Mouse (Mus musculus): ENCODE data around the gene H2-Q6.
"Not testable (repeated sequence)": the region's sequence is repeated elsewhere in the genome, so short reads cannot be mapped to it uniquely, and the experiment has no call there.

Gene H2-Q6

GRCm38 (mm10) chr17:35434836-35435235, 10.2 kb downstream of the H2-Q6 start:
- peak in 1 of 2 experiments; percentile 40 for DNase-seq (ENCODE audit: low spot score in 2 of 2)

- DNase-seq (ENCODE audit: low spot score in 2 of 2), result not testable (repeated sequence)
These were observed 10.9 kb downstream of the H2-Q6 start for GRCm38 (mm10) chr17:35435577-35435976.

GRCm38 (mm10) chr17:35437386-35437936, 12.8 kb downstream of the H2-Q6 start:
- not testable (repeated sequence) for DNase-seq (ENCODE audit: low spot score in 2 of 2)

- DNase-seq (ENCODE audit: low spot score in 2 of 2), result not testable (repeated sequence)
These were observed 13.7 kb downstream of the H2-Q6 start for GRCm38 (mm10) chr17:35438395-35438794.

GRCm38 (mm10) chr17:35438885-35439284, 14.2 kb downstream of the H2-Q6 start, which contains the start of gene H2-Q7:
Gene H2-Q7, plus strand, starts transcription at chr17:35439155.
- DNase-seq (ENCODE audit: low spot score in 2 of 2), result not testable (repeated sequence)

DNA sequence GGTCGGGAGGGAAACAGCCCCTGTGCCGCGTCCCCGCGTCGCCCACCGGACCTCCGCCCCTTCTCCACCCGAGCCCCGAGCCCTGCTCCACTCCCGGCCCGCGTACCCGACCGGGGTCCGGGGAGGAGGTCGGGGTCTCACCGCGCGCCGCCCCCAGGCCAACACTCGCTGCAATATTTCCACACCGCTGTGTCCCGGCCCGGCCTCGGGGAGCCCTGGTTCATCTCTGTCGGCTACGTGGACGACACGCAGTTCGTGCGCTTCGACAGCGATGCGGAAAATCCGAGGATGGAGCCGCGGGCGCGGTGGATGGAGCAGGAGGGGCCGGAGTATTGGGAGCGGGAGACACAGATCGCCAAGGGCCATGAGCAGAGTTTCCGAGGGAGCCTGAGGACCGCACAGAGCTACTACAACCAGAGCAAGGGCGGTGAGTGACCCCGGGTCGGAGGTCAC, 14.7 kb downstream of the H2-Q6 start:
- DNase-seq (ENCODE audit: low spot score in 2 of 2), result not testable (repeated sequence)

- not testable (repeated sequence) for DNase-seq (ENCODE audit: low spot score in 2 of 2)
These were observed 15.4 kb downstream of the H2-Q6 start for GRCm38 (mm10) chr17:35439925-35440645.

DNA sequence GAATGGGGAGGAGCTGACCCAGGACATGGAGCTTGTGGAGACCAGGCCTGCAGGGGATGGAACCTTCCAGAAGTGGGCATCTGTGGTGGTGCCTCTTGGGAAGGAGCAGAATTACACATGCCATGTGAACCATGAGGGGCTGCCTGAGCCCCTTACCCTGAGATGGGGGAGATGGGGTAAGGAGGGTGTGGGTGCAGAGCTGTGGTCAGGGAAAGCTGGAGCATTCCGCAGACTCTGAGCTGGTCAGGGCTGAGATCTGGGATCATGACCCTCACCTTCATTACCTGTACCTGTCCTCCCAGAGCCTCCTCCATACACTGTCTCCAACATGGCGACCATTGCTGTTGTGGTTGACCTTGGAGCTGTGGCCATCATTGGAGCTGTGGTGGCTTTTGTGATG, 17.7 kb downstream of the H2-Q6 start:
- DNase-seq (ENCODE audit: low spot score in 2 of 2), result not testable (repeated sequence)

DNA sequence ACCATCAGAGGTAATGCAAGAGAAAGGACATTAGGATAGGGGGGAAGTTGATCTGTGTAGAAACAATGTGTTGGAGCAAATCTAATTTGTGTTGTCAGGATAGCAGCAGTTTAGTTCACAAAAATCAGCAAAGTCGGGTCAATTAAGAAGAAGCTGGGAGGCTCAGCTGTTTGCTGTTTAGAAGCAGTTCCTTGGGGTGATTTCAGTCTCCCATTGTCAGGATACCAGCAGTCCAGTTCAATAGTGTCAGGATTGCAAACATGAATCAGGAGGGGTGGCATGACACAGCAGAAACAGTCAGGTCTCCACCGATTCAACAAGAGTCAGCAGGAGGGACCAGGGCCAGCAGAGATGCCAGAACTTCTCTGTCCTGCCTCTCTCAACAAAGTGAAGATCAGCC, 19.9 kb downstream of the H2-Q6 start:
- DNase-seq (ENCODE audit: low spot score in 2 of 2), result not testable (repeated sequence)

DNA sequence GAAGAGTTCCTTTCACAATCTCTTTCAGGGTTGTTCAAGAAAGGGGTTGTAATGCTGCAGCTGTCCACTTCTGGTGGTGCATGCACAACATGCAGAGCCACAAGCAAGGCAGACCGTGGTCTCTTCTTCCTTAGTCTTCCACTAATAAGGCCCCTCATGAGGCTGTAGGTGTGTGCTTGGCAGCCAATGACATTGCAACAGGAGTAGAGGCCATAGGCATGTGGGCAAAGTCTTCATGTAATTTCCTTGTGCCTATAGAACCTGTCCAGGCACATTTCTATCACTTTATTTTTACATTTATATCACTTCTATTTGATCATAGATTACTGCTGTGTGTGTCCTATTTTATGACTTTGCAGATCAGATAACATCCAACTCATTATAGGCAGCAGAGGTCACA, 33.6 kb downstream of the H2-Q6 start:
- DNase-seq (ENCODE audit: low spot score in 2 of 2), result not testable (repeated sequence)

GRCm38 (mm10) chr17:35460513-35461341, 36.1 kb downstream of the H2-Q6 start:
- not testable (repeated sequence) for DNase-seq (ENCODE audit: low spot score in 2 of 2)

- not testable (repeated sequence) for DNase-seq (ENCODE audit: low spot score in 2 of 2)
These were observed 41.0 kb downstream of the H2-Q6 start for GRCm38 (mm10) chr17:35465651-35466050.

DNA sequence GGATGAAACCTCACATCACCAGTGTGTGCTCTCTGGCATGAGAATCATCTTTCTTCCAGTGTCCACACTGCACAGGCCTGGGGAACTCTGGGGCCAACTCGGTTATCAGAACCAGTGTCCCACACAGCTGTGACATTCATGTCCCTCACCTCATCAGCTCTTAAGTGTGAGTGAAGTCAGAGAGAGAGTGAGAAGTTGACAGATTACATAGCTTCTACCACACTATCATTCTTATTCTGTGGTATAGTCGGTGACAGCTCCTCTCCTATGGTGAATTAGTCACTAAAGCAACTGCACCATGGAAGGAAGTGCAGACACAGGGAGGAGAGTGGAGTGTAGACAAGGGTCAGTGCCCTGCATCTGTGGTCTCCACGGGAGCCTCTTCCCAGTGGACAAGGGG, 44.3 kb downstream of the H2-Q6 start:
- DNase-seq (ENCODE audit: low spot score in 2 of 2), result not testable (repeated sequence)

DNA sequence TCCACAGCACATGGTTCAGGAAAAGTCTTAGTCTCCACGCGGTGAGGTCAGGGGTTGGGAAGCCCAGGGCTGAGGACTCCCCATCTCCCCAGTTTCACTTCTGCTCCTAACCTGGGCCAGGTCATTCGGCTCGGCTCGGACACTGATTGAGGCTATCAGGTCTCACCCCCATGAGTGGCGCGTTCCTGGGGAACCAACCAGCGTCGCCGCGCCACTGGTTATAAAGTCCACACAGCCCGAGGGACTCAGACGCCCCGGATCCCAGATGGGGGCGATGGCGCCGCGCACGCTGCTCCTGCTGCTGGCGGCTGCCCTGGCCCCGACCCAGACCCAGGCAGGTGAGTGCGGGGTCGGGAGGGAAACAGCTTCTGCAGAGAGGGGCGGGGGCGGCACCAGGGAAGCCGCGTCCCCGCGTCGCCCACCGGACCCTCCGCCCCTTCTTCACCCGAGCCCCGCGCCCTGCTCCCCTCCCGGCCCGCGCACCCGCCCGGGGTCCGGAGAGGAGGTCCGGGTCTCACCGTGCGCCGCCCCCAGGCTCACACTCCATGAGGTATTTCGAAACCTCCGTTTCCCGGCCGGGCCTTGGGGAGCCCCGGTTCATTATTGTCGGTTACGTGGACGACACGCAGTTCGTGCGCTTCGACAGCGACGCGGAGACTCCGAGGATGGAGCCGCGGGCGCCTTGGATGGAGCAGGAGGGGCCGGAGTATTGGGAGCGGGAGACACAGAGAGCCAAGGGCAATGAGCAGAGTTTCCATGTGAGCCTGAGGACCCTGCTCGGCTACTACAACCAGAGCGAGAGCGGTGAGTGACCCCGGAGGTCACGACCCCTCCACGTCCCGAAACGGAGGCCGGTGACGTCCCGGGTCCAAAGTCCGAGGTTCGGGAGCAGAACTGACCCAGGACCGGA, 45.4 kb downstream of the H2-Q6 start, which contains the start of gene H2-Q10:
Gene H2-Q10 (plus strand): TSS at position 248 of the 910 bp plus-strand sequence.
- DNase-seq (ENCODE audit: low spot score in 2 of 2), result no peak

Measured in thymus, postnatal 10 days (tissue).